Mouse (Mus musculus) forebrain, embryonic 13.5 days (tissue): ENCODE results near the gene Kcnq4. TPM values are rescaled to one million over a fixed set of nuclear protein-coding genes. Genes with fewer than 3 reads are reported as not detected.

Source experiments
- ATAC-seq: fragments of 200-750 bp; cut with Nextera tagmentation; 2 replicates; pipeline ENCODE4 v1.8.0; 2017
- H3K27ac ChIP-seq: fragments of 300-500 bp; sonication (generic); 2 replicates; pipeline ENCODE4 v1.5.1; 2015; ENCODE audit warnings: inconsistent platforms, mild to moderate bottlenecking, moderate library complexity
- H3K27me3 ChIP-seq: fragments of 300-500 bp; sonication (generic); 2 replicates; pipeline ENCODE4 v1.6.1; 2015; ENCODE audit warnings: mild to moderate bottlenecking, inconsistent platforms
- H3K36me3 ChIP-seq: fragments of 300-500 bp; sonication (generic); 2 replicates; pipeline ENCODE4 v1.6.1; 2015; ENCODE audit warnings: mild to moderate bottlenecking, inconsistent platforms; ENCODE audit not compliant: poor library complexity, severe bottlenecking
- H3K4me1 ChIP-seq: fragments of 300-500 bp; sonication (generic); 2 replicates; pipeline ENCODE4 v1.6.1; 2015; ENCODE audit warnings: inconsistent platforms
- H3K4me2 ChIP-seq: fragments of 300-500 bp; sonication (generic); 2 replicates; pipeline ENCODE4 v1.6.1; 2015; ENCODE audit warnings: inconsistent platforms, mild to moderate bottlenecking, moderate library complexity
- H3K4me3 ChIP-seq: fragments of 300-500 bp; sonication (generic); 2 replicates; pipeline ENCODE4 v1.5.1; 2015; ENCODE audit warnings: mild to moderate bottlenecking, inconsistent platforms
- H3K9ac ChIP-seq: fragments of 300-500 bp; sonication (generic); 2 replicates; pipeline ENCODE4 v1.6.1; 2015; ENCODE audit warnings: mild to moderate bottlenecking, inconsistent platforms
- H3K9me3 ChIP-seq: fragments of 300-500 bp; sonication (generic); replicated peaks from 2 replicates; pipeline ENCODE4 v1.6.1; 2016; ENCODE audit warnings: inconsistent platforms
- WGBS: fragments of 180-500 bp; shearing (Covaris S2); methylation state at CpG from one replicate; pipeline ENCODE4 v1.1.7; 2015; 5-methylcytosine and 5-hydroxymethylcytosine counted together
- polyA plus RNA-seq: library from polyadenylated mRNA; unstranded; fragments of >200 nt; fragmentation: Nextera tagmentation; extraction: Ambion mirVana; gene quantifications from 2 replicates; pipeline ENCODE4 v1.2.1, GENCODE M21; 2015

The Kcnq4 gene
- polyA plus RNA-seq, 1 experiment from 2014 or later: 3.4 TPM

DNA sequence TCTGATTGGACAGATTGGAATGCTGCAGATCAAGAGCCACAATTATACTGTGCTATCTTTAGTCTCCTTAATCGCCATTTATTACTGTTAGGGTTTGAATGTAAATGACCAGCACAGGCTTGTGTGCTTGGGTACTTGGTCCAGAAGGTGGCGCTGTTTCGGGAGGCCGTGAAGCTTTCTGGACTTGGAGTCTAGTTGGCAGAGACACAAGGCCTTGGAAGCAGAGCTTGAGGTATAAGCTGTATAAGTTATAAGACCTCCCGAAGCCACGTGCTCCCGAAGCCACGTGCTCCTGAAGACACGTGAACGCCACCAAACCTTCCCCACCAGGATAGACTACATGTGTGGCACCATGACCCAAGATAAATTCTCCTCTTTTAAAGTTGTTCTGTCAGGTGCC lies 55.7 kb downstream of the Kcnq4 start:
- H3K4me2 ChIP-seq: no peak overlapping the region
- peaks cover 13% of the 10 kb centered on the region for H3K27me3 ChIP-seq
- no peaks in the 10 kb centered on the region for H3K9me3 ChIP-seq
- ATAC-seq: no peak
- no peaks in the 10 kb centered on the region for H3K4me1 ChIP-seq
- 36% methylated on average over 10 of the region's 10 CpGs for WGBS
- no peaks in the 10 kb centered on the region for H3K36me3 ChIP-seq
- H3K4me3 ChIP-seq: no peak overlapping the region
- H3K27ac ChIP-seq: no peak overlapping the region
- H3K9ac ChIP-seq: no peak overlapping the region

DNA sequence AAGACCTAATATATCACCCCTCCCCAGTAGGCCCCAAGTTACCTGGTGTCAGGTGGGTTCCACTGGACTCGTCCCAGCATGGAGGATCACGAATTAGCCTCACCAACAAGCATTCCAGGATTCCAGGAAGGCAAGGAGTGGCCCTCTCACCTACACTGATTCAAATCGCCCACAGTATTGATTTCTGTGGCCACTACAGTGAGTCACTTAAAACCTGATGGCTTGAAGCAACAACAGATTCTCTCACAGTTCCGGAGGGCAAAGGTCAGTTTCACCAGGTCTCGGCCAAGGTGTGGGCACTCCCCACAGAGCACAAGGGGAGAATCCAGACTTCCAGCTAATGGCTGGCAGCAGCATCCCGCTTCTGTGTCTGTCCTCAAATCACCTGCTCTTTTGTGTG lies 59.1 kb downstream of the Kcnq4 start:
- 73% methylated on average over 6 of the region's 6 CpGs for WGBS
- no peak overlapping the region for H3K4me3 ChIP-seq
- no peaks in the 10 kb centered on the region for H3K4me1 ChIP-seq
- H3K9me3 ChIP-seq: no peaks in the 10 kb centered on the region
- 0 out of 2 replicates have a peak, but pooled peaks cover 4% of the 10 kb centered on the region for H3K27me3 ChIP-seq
- H3K36me3 ChIP-seq: no peaks in the 10 kb centered on the region
- no peak overlapping the region for H3K9ac ChIP-seq
- H3K4me2 ChIP-seq: no peak overlapping the region
- ATAC-seq: no peak
- H3K27ac ChIP-seq: no peak overlapping the region

GRCm38 (mm10) chr4:120687282-120687681 lies 61.1 kb downstream of the Kcnq4 start:
- WGBS: 51% methylated on average over 6 of the region's 6 CpGs
- Histone ChIP-seq H3K9me3 (no peaks in the 10 kb centered on the region), H3K27me3 (no peaks in the 10 kb centered on the region), H3K4me3 (no peak overlapping the region), H3K36me3 (no peaks in the 10 kb centered on the region), H3K9ac (no peak overlapping the region), H3K27ac (no peak overlapping the region), H3K4me1 (no peaks in the 10 kb centered on the region), H3K4me2 (no peak overlapping the region)
- no peak for ATAC-seq

- no peaks in the 10 kb centered on the region for H3K27me3 ChIP-seq
- H3K4me1 ChIP-seq: no peaks in the 10 kb centered on the region
- H3K4me3 ChIP-seq: no peak overlapping the region
- H3K9ac ChIP-seq: no peak overlapping the region
- no peaks in the 10 kb centered on the region for H3K36me3 ChIP-seq
- H3K9me3 ChIP-seq: no peaks in the 10 kb centered on the region
- ATAC-seq: no peak
- no peak overlapping the region for H3K27ac ChIP-seq
- no peak overlapping the region for H3K4me2 ChIP-seq
- WGBS: 60% methylated on average over 9 of the region's 9 CpGs
These were observed 65.0 kb downstream of the Kcnq4 start for GRCm38 (mm10) chr4:120683278-120683997.

- Histone ChIP-seq H3K4me2 (no peak overlapping the region), H3K9me3 (no peaks in the 10 kb centered on the region), H3K27me3 (no peaks in the 10 kb centered on the region), H3K27ac (no peak overlapping the region), H3K4me3 (no peak overlapping the region), H3K4me1 (no peaks in the 10 kb centered on the region), H3K9ac (no peak overlapping the region), H3K36me3 (no peaks in the 10 kb centered on the region)
- ATAC-seq: no peak
- 41% methylated on average over 10 of the region's 10 CpGs for WGBS
These were observed 66.2 kb downstream of the Kcnq4 start for GRCm38 (mm10) chr4:120682168-120682567.

DNA sequence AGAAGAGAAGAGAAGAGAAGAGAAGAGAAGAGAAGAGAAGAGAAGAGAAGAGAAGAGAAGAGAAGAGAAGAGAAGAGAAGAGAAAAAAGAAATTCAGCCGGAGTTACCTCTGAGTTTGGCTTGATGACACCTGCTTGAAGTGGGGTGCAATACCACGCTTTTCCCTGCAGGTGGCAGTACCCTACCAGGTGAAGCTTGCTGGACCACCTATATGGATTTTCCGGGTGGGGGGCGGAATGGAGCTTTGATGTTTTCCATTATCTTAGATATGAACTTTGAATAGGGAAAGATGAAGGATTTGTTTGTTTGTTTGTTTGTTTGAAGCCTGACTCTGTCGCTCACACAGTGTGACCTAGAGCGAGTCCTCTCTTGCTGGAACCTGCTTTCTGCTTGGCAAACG lies 67.5 kb downstream of the Kcnq4 start:
- no peaks in the 10 kb centered on the region for H3K4me1 ChIP-seq
- H3K4me2 ChIP-seq: no peak overlapping the region
- ATAC-seq: no peak
- H3K9me3 ChIP-seq: no peaks in the 10 kb centered on the region
- 55% methylated on average over 7 of the region's 7 CpGs for WGBS
- H3K27me3 ChIP-seq: no peaks in the 10 kb centered on the region
- no peak overlapping the region for H3K9ac ChIP-seq
- no peak overlapping the region for H3K27ac ChIP-seq
- no peaks in the 10 kb centered on the region for H3K36me3 ChIP-seq
- H3K4me3 ChIP-seq: no peak overlapping the region

- WGBS: 75% methylated on average over 2 of the region's 2 CpGs
- no peak overlapping the region for H3K27ac ChIP-seq
- H3K9ac ChIP-seq: no peak overlapping the region
- no peak for ATAC-seq
- no peak overlapping the region for H3K4me2 ChIP-seq
- no peaks in the 10 kb centered on the region for H3K36me3 ChIP-seq
- H3K4me3 ChIP-seq: no peak overlapping the region
- no peaks in the 10 kb centered on the region for H3K27me3 ChIP-seq
- H3K9me3 ChIP-seq: no peaks in the 10 kb centered on the region
- no peaks in the 10 kb centered on the region for H3K4me1 ChIP-seq
These were observed 72.8 kb downstream of the Kcnq4 start for GRCm38 (mm10) chr4:120675640-120676039.

GRCm38 (mm10) chr4:120674775-120675451 lies 73.5 kb downstream of the Kcnq4 start:
- WGBS: 81% methylated on average over 8 of the region's 8 CpGs
- Histone ChIP-seq H3K4me3 (no peak overlapping the region), H3K27me3 (no peaks in the 10 kb centered on the region), H3K4me2 (no peak overlapping the region), H3K9ac (no peak overlapping the region), H3K36me3 (no peaks in the 10 kb centered on the region), H3K4me1 (no peaks in the 10 kb centered on the region), H3K27ac (no peak overlapping the region), H3K9me3 (0 out of 2 replicates have a peak, but pooled peaks cover 3% of the 10 kb centered on the region)
- ATAC-seq: no peak

DNA sequence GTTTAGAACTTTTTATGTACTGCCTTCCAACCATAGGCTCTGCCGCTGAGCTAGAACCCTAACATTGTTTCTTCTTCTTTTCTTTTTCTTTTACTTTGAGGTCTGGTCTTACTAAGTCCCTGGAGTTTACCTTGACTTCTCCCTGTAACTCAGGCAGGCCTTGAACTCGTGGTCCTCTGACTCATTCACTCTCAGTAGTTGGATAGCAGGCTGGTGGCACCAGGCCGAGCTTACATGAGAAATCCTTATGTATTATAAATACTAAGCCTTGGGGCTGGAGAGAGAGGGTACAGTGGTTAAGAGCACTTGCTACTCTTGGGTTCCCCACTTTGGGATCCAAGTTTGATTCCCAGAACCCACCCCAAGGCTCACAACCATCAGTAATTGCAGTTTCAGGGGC lies 74.8 kb downstream of the Kcnq4 start:
- Histone ChIP-seq H3K9ac (no peak overlapping the region), H3K4me3 (no peak overlapping the region), H3K4me2 (no peak overlapping the region), H3K9me3 (0 out of 2 replicates have a peak, but pooled peaks cover 3% of the 10 kb centered on the region), H3K4me1 (no peaks in the 10 kb centered on the region), H3K27me3 (peaks cover 11% of the 10 kb centered on the region), H3K36me3 (no peaks in the 10 kb centered on the region), H3K27ac (no peak overlapping the region)
- 90% methylated on average over 3 of the region's 3 CpGs for WGBS
- no peak for ATAC-seq

- WGBS: 27% methylated on average over 12 of the region's 12 CpGs
- H3K27ac ChIP-seq: no peak overlapping the region
- ATAC-seq: no peak
- peaks cover 17% of the 10 kb centered on the region for H3K4me1 ChIP-seq
- peaks cover 33% of the 10 kb centered on the region for H3K27me3 ChIP-seq
- no peak overlapping the region for H3K4me2 ChIP-seq
- H3K36me3 ChIP-seq: no peaks in the 10 kb centered on the region
- 0 out of 2 replicates have a peak, but pooled peaks cover 3% of the 10 kb centered on the region for H3K9me3 ChIP-seq
- no peak overlapping the region for H3K4me3 ChIP-seq
- no peak overlapping the region for H3K9ac ChIP-seq
These were observed 77.4 kb downstream of the Kcnq4 start for GRCm38 (mm10) chr4:120671046-120671445.

DNA sequence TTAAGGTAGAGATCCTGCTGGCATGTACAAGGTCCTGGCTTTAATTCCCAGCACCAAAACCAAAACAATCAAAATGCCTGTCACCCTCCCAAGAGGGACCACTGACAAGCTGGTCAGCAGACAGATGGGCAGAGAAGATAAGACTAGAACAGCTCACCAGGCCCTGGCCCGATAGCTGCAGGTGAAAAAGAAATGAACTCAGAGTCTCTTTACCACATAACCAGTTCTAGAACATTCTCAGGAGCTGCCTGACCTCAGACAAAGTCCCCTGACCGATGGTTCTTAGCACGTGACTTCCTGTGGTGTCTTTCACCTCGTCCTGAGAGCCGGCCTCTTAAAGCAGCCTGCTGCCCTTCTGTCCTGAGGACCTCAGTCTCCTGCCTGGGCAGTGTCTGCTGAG lies 78.8 kb downstream of the Kcnq4 start:
- WGBS: 72% methylated on average over 5 of the region's 5 CpGs
- peaks cover 33% of the 10 kb centered on the region for H3K27me3 ChIP-seq
- H3K9me3 ChIP-seq: 0 out of 2 replicates have a peak, but pooled peaks cover 3% of the 10 kb centered on the region
- no peak overlapping the region for H3K4me2 ChIP-seq
- peaks cover 20% of the 10 kb centered on the region for H3K4me1 ChIP-seq
- H3K36me3 ChIP-seq: no peaks in the 10 kb centered on the region
- H3K4me3 ChIP-seq: no peak overlapping the region
- no peak overlapping the region for H3K27ac ChIP-seq
- no peak overlapping the region for H3K9ac ChIP-seq
- ATAC-seq: no peak

GRCm38 (mm10) chr4:120668551-120668950 lies 79.9 kb downstream of the Kcnq4 start:
- Histone ChIP-seq H3K9ac (no peak overlapping the region), H3K4me1 (peaks cover 20% of the 10 kb centered on the region), H3K27ac (no peak overlapping the region), H3K36me3 (no peaks in the 10 kb centered on the region), H3K4me2 (no peak overlapping the region), H3K9me3 (0 out of 2 replicates have a peak, but pooled peaks cover 3% of the 10 kb centered on the region), H3K27me3 (peaks cover 33% of the 10 kb centered on the region), H3K4me3 (no peak overlapping the region)
- WGBS: 90% methylated on average over 4 of the region's 4 CpGs
- ATAC-seq: no peak
